Mouse (Mus musculus) intestine, embryonic 14.5 days (tissue): ENCODE measurements around the gene Top2a. TPM values are rescaled to one million over a fixed set of nuclear protein-coding genes. Genes with fewer than 3 reads are reported as not detected.
A peak's percentile ranks its signal among the peaks of the same experiment; 100 is the strongest.

Experiments used
- ATAC-seq: fragments of 200-750 bp; cut with Nextera tagmentation; replicated peaks from 2 replicates; pipeline ENCODE4 v1.8.0; 2017; ENCODE audit warnings: low read depth, moderate number of reproducible peaks, moderate TSS enrichment, moderate library complexity; ENCODE audit not compliant: low FRiP score, low TSS enrichment
- DNase-seq: peaks from one replicate; pipeline ENCODE4 v3.0.0-alpha.2; 2018; ENCODE audit warnings: low spot score
- H3K27ac ChIP-seq: fragments of 300-500 bp; sonication (generic); 2 replicates; pipeline ENCODE4 v1.5.1; 2014; ENCODE audit warnings: low read depth, mild to moderate bottlenecking, control low read depth
- H3K27me3 ChIP-seq: fragments of 300-500 bp; sonication (generic); replicated peaks from 2 replicates; pipeline ENCODE4 v1.6.1; 2014; ENCODE audit warnings: low read length, control low read depth; ENCODE audit not compliant: control insufficient read depth, insufficient read depth
- H3K36me3 ChIP-seq: fragments of 300-500 bp; sonication (generic); 2 replicates; pipeline ENCODE4 v1.6.1; 2014; ENCODE audit warnings: low read length, control low read depth; ENCODE audit not compliant: control insufficient read depth, insufficient read depth
- H3K4me1 ChIP-seq: fragments of 300-500 bp; sonication (generic); replicated peaks from 2 replicates; pipeline ENCODE4 v1.6.1; 2014; ENCODE audit warnings: low read length, control low read depth, mixed read lengths; ENCODE audit not compliant: control insufficient read depth, insufficient read depth
- H3K4me2 ChIP-seq: fragments of 300-500 bp; sonication (generic); 2 replicates; pipeline ENCODE4 v1.6.1; 2014; ENCODE audit warnings: low read length
- H3K4me3 ChIP-seq: fragments of 300-500 bp; sonication (generic); 2 replicates; pipeline ENCODE4 v1.5.1; 2014; ENCODE audit warnings: low read depth, low read length, control low read depth, mixed read lengths
- H3K9ac ChIP-seq: fragments of 300-500 bp; sonication (generic); 2 replicates; pipeline ENCODE4 v1.6.1; 2014; ENCODE audit warnings: mild to moderate bottlenecking, low read length
- H3K9me3 ChIP-seq: fragments of 300-500 bp; sonication (generic); 2 replicates; pipeline ENCODE4 v1.6.1; 2016; ENCODE audit warnings: low read length, control low read depth; ENCODE audit not compliant: control insufficient read depth
- WGBS: fragments of 180-500 bp; shearing (Covaris S2); extraction: QIAGEN DNeasy Blood & Tissue Kit; methylation state at CpG from one replicate; pipeline ENCODE4 v1.1.7; 2014; 5-methylcytosine and 5-hydroxymethylcytosine counted together
- polyA plus RNA-seq: library from polyadenylated mRNA; unstranded; fragments of >200 nt; fragmentation: Nextera tagmentation; extraction: Ambion mirVana; gene quantifications from 2 replicates; pipeline ENCODE4 v1.2.1, GENCODE M21; 2014

Top2a gene
- polyA plus RNA-seq, 1 experiment from 2014 or later: 248 TPM

DNA sequence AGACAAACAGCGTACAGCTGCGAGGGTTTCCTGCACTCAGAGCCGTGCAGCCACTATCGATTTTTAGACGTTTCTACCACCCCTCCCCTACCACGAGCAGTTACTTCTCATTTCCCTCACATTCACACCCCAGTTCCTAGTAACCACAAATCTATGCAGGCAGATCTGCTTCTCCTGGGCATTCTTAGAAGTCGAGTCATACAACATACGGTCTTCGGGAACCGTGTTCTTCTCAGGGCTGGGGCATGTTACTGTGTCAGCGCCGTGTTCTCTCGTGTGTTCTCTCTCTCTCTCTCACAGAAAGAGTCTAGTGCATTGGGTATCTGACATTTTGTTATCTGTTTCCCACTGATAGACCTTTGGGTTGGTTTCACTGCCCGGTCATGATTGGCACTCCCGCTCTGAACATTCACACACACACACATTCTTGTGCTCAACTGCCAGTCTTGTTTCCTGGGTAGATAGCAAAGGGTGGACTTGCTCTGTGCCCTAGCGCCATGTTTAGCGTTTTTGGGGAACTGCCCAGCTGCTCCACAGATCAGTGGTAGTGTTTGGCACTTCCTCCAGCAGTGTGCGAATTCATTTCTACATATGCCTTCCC is 75.9 kb downstream of the Top2a start:
- DNase-seq: peak; percentile 49
- no peak overlapping the region for H3K9ac ChIP-seq

DNA sequence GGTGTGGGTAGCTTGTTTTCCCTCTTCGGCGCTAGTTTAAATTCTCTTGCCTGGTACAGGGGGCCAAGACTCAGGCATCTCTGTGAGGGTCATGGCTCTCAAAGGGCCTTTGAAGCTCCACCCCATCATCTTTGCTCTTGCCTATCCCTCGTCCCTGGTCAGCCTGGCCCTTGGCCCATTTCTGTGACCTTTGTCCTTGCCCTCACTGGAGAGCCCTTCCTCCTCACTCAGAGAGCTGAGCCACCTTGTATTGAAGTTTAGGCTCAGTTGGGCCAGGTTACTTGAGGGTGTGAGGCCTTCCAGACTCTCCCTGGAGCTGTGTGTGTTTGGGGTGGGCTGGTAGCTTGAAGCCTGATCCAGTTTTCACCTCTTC is 78.4 kb downstream of the Top2a start:
- peak overlapping the region; percentile 93; the same call in 1 of the 2 replicates for H3K27ac ChIP-seq
- no peak overlapping the region for H3K9ac ChIP-seq

More for the DNA sequence above, 75.9 kb downstream of the Top2a start:
- peak overlapping the region; percentile 13; the same call in 1 of the 2 replicates for H3K27ac ChIP-seq
- no peak overlapping the region for H3K4me3 ChIP-seq
- peaks cover 58% of the 10 kb centered on the region for H3K4me1 ChIP-seq
- WGBS: 65% methylated on average over 18 of the region's 18 CpGs
- no peaks in the 10 kb centered on the region for H3K9me3 ChIP-seq
- no peaks in the 10 kb centered on the region for H3K27me3 ChIP-seq
- H3K4me2 ChIP-seq: no peak overlapping the region
- no peak for ATAC-seq
- peaks cover 20% of the 10 kb centered on the region; the same call in 1 of the 2 replicates for H3K36me3 ChIP-seq

DNA sequence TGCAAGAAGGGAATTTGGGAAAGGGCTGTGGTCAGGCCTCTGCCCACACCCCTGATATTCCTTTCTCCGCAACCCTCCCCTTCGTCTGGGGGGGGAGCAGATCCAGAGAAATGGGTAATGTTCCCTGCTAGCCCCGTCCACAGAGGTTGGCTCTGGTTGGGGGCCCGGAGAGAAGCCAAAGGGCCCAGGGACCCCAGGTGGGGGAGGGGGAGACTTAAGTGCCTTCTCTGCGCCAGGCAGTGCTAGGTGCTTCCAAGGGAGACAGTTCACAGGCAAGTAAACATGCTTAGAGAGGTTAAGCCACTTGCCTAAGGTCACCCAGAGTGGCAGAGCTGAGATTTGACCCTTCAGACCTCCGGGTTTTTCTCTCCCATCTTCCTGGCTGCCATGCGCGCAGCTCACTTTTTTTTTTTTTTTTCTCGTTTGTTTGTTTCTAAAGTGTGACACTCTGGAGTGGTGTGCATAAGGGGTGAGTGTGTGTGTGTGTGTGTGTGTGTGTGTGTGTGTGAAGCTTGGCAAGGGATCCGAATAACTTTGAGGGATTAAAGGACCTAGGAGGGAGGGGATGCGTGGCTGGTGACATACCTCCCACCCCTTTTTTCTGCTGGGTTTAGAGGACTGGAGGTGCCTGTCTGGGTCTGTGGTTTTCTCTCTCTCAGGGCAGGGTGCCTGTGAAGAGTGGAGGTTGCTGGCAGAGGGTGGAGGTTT is 78.9 kb downstream of the Top2a start:
- H3K9ac ChIP-seq: peak overlapping the region; percentile 22; the same call in 1 of the 2 replicates

More for the DNA sequence above, 78.4 kb downstream of the Top2a start:
- Histone ChIP-seq H3K27me3 (no peaks in the 10 kb centered on the region), H3K4me3 (no peak overlapping the region), H3K4me1 (peaks cover 66% of the 10 kb centered on the region), H3K36me3 (peaks cover 4% of the 10 kb centered on the region; the same call in 1 of the 2 replicates), H3K4me2 (no peak overlapping the region), H3K9me3 (no peaks in the 10 kb centered on the region)
- WGBS: 42% methylated on average over 3 of the region's 3 CpGs
- ATAC-seq (no peak), DNase-seq (no peak)

DNA sequence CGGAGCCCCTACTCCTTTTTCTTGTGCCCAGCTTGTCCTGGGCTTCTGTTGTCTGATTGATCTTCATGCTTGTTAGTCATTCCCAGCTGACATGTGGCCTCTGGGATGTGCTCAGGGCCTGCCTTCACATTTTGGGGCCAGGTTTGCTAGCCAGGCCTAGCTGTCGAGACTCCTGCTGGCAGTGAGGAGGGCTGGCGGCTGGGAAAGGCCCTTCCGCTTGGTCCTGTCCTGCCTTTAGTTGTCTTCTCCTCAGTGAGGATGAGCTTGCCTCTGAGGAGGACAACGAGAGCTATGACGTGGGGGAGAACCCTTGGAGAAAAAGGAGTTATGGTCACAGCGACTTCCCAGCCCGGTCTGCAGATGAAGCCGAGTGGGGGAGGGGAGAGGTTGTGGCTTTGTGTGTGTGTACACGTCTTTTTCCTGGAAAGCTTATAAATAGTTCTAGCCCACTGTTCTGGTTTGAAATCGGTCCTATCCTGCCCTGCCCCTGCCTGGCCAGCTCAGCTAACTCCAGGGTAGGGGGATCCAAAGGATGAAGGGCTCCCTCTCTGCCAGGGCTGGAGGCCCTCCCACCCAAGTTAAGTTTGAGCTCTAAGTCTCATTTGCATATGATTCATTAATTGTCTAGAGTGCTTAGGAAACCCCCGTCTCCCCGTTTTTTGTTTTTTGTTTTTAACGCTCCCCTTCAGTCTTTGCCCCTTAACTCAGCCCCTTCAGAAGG is 80.1 kb downstream of the Top2a start:
- Histone ChIP-seq H3K4me2 (peak overlapping the region; percentile 22), H3K4me3 (no peak overlapping the region), H3K36me3 (no peaks in the 10 kb centered on the region), H3K9me3 (no peaks in the 10 kb centered on the region), H3K4me1 (peaks cover 77% of the 10 kb centered on the region), H3K27ac (peak overlapping the region; percentile 93), H3K9ac (peak overlapping the region; percentile 27; the same call in 1 of the 2 replicates), H3K27me3 (no peaks in the 10 kb centered on the region)
- WGBS: 33% methylated on average over 14 of the region's 14 CpGs
- DNase-seq: no peak
- ATAC-seq: no peak

More for the DNA sequence above, 78.9 kb downstream of the Top2a start:
- H3K4me1 ChIP-seq: peaks cover 71% of the 10 kb centered on the region
- H3K27me3 ChIP-seq: no peaks in the 10 kb centered on the region
- H3K4me3 ChIP-seq: no peak overlapping the region
- H3K4me2 ChIP-seq: peak overlapping the region; percentile 22
- DNase-seq: no peak
- H3K9me3 ChIP-seq: no peaks in the 10 kb centered on the region
- H3K36me3 ChIP-seq: no peaks in the 10 kb centered on the region
- no peak for ATAC-seq
- peak overlapping the region; percentile 93; the same call in 1 of the 2 replicates for H3K27ac ChIP-seq
- 26% methylated on average over 11 of the region's 11 CpGs for WGBS

Other genes with a start within 250 kb of the Top2a start
- 2.5 and 2.8 TPM in 2 replicates for gene Nr1d1, start 248.9 kb downstream of the Top2a start, polyA plus RNA-seq
- 17.5 and 19.1 TPM in 2 replicates for gene Msl1, start 228.7 kb downstream of the Top2a start, polyA plus RNA-seq
- gene Casc3, start 219.3 kb downstream of the Top2a start, polyA plus RNA-seq: 34.5 and 37.3 TPM in 2 replicates
- 1.5 and 2.2 TPM in 2 replicates for gene Rapgefl1, start 187.4 kb downstream of the Top2a start, polyA plus RNA-seq
- gene Wipf2, start 160.6 kb downstream of the Top2a start, polyA plus RNA-seq: 5.1 and 5.3 TPM in 2 replicates
- gene Cdc6, start 116.4 kb downstream of the Top2a start, polyA plus RNA-seq: 32.5 and 32.9 TPM in 2 replicates
- 42.4 and 43.6 TPM in 2 replicates for gene Rara, start 96.4 kb downstream of the Top2a start, polyA plus RNA-seq
- gene Gjd3, start 41.2 kb downstream of the Top2a start, polyA plus RNA-seq: 0.22 TPM in 1 of 2 replicates, not detected in the other
- 467 and 480 TPM in 2 replicates for gene Igfbp4, start 17.1 kb upstream of the Top2a start, polyA plus RNA-seq
- 0.70 and 0.84 TPM in 2 replicates for gene Tns4, start 65.1 kb upstream of the Top2a start, polyA plus RNA-seq
- gene Ccr7, start 130.9 kb upstream of the Top2a start, polyA plus RNA-seq: 0.35 and 0.61 TPM in 2 replicates
- 148 and 150 TPM in 2 replicates for gene Smarce1, start 206.8 kb upstream of the Top2a start, polyA plus RNA-seq
- 0.30 and 0.41 TPM in 2 replicates for gene Krt222, start 219.9 kb upstream of the Top2a start, polyA plus RNA-seq